Comparison of ENCODE assay signal across 8 mouse cellular contexts in genomic region chr4:97772641-97773040, GRCm38 (mm10). TPM values are rescaled to one million over a fixed set of nuclear protein-coding genes. Genes with fewer than 3 reads are reported as not detected.
DNase-seq lines count a peak whose midpoint lies in the region; ATAC-seq and TF ChIP-seq lines count a peak whose summit lies in the region.

Gene Nfia (plus strand): TSS chr4:97772734.

- H3K27me3 ChIP-seq in forebrain, postnatal 0 days (ENCODE audit: insufficient read depth, low read length) = no peaks in the 10 kb centered on the region; the same call in 1 of the 2 replicates
- 0 out of 2 replicates have a peak, but pooled peaks cover 3% of the 10 kb centered on the region for H3K27me3 ChIP-seq in hindbrain, embryonic 15.5 days
- H3K27me3 ChIP-seq in liver, embryonic 16.5 days (ENCODE audit: control insufficient read depth, insufficient read depth, low read depth, low read length) = peaks cover 28% of the 10 kb centered on the region

- under 1% methylated on average over 9 of the region's 9 CpGs for WGBS in forebrain, postnatal 0 days
- under 1% methylated on average over 9 of the region's 9 CpGs for WGBS in hindbrain, embryonic 15.5 days
- WGBS in liver, embryonic 16.5 days (ENCODE audit: insufficient replicate concordance) = under 1% methylated on average over 9 of the region's 9 CpGs

- ATAC-seq in forebrain, postnatal 0 days = no peak
- ATAC-seq in hindbrain, embryonic 15.5 days (ENCODE audit: low FRiP score, low read depth) = no peak
- ATAC-seq in liver, embryonic 16.5 days (ENCODE audit: low read depth) = no peak

- peak within 1 kb of the TSS; percentile 26 for H3K9ac ChIP-seq in forebrain, postnatal 0 days
- H3K9ac ChIP-seq in hindbrain, embryonic 15.5 days = peak within 1 kb of the TSS; percentile 30
- peak within 1 kb of the TSS; percentile 5 for H3K9ac ChIP-seq in liver, embryonic 16.5 days (ENCODE audit: low read depth, low read length)

- no peaks in the 10 kb centered on the region for H3K36me3 ChIP-seq in forebrain, postnatal 0 days (ENCODE audit: insufficient read depth)
- H3K36me3 ChIP-seq in hindbrain, embryonic 15.5 days = no peaks in the 10 kb centered on the region
- no peaks in the 10 kb centered on the region for H3K36me3 ChIP-seq in liver, embryonic 16.5 days (ENCODE audit: control insufficient read depth, insufficient read depth)

- no peak for DNase-seq in layer of hippocampus, adult 18-20 months (ENCODE audit: low spot score in 2 of 2)
- no peak for DNase-seq in layer of hippocampus, adult 11-12 months (ENCODE audit: low spot score)
- peak; percentile 86 for DNase-seq in Muller cell, postnatal 12 days (ENCODE audit: inconsistent ontology term)
- peak; percentile 57 for DNase-seq in forebrain, postnatal 0 days
- no peak for DNase-seq in cerebellum, postnatal 25 days
- DNase-seq in thymus, postnatal 25 days = no peak

- H3K9me3 ChIP-seq in forebrain, postnatal 0 days (ENCODE audit: low read length) = no peaks in the 10 kb centered on the region
- H3K9me3 ChIP-seq in hindbrain, embryonic 15.5 days = no peaks in the 10 kb centered on the region
- H3K9me3 ChIP-seq in liver, embryonic 16.5 days (replicated peaks; ENCODE audit: control insufficient read depth, low read length) = no peaks in the 10 kb centered on the region

- peak within 1 kb of the TSS; percentile 69 for H3K27ac ChIP-seq in forebrain, postnatal 0 days (ENCODE audit: low read depth, low read length)
- peak within 1 kb of the TSS; percentile 74 for H3K27ac ChIP-seq in hindbrain, embryonic 15.5 days (replicated peaks)
- H3K27ac ChIP-seq in liver, embryonic 16.5 days (ENCODE audit: low read length) = peak within 1 kb of the TSS; percentile 79

- H3K4me3 ChIP-seq in forebrain, postnatal 0 days (ENCODE audit: low read depth, low read length) = peak within 1 kb of the TSS; percentile 45
- peak within 1 kb of the TSS; percentile 56 for H3K4me3 ChIP-seq in hindbrain, embryonic 15.5 days
- H3K4me3 ChIP-seq in liver, embryonic 16.5 days (ENCODE audit: low read depth, low read length) = peak within 1 kb of the TSS; percentile 60

- no peak for TF ChIP-seq CTCF in forebrain, postnatal 0 days (IDR thresholded peaks at IDR 0.05; ENCODE audit: low read depth)

- H3K4me2 ChIP-seq in forebrain, postnatal 0 days (ENCODE audit: low read depth) = peak within 1 kb of the TSS; percentile 67
- peak within 1 kb of the TSS; percentile 86 for H3K4me2 ChIP-seq in hindbrain, embryonic 15.5 days
- H3K4me2 ChIP-seq in liver, embryonic 16.5 days (ENCODE audit: low read depth, low read length) = peak within 1 kb of the TSS; percentile 56

- H3K4me1 ChIP-seq in forebrain, postnatal 0 days (ENCODE audit: insufficient read depth) = 0 out of 2 replicates have a peak, but pooled peaks cover 10% of the 10 kb centered on the region
- H3K4me1 ChIP-seq in hindbrain, embryonic 15.5 days (replicated peaks) = peaks cover 29% of the 10 kb centered on the region
- peaks cover 4% of the 10 kb centered on the region; the same call in 1 of the 2 replicates for H3K4me1 ChIP-seq in liver, embryonic 16.5 days (ENCODE audit: control insufficient read depth, low read depth, low read length)

RNA-seq across cellular contexts. Expression of gene Nfia, which starts in this region (rescaled TPM):
- 10 to 100 TPM; 94.5 to 95.9 TPM for total RNA-seq in layer of hippocampus, adult 18-20 months (2021)
- total RNA-seq in forebrain, postnatal 0 days (2014; rRNA removed) = 44.1 and 51.2 TPM in 2 replicates
- polyA plus RNA-seq in forebrain, postnatal 0 days (2015; fragmentation: Nextera tagmentation; extraction: Ambion mirVana) = 38.2 and 57.5 TPM in 2 replicates
- polyA plus RNA-seq in hindbrain, embryonic 15.5 days (2015; fragmentation: Nextera tagmentation; extraction: Ambion mirVana) = 39.5 and 47.1 TPM in 2 replicates
- 4.2 and 5.7 TPM in 2 replicates for polyA plus RNA-seq in liver, embryonic 16.5 days (2015; fragmentation: Nextera tagmentation; extraction: Ambion mirVana)

Comparison
In these comparisons a context has a peak if more than half of its experiments do, and no peak if none do; other contexts are left out.
1. DNase-seq: peak in Muller cell, postnatal 12 days (single experiment) and forebrain, postnatal 0 days (single experiment); none in layer of hippocampus, adult 18-20 months (0 of 2), layer of hippocampus, adult 11-12 months (single experiment), cerebellum, postnatal 25 days (0 of 2) and thymus, postnatal 25 days (single experiment).
2. Peak in every context shown above with its lines, with median percentiles within 50 percentile points of each other: H3K27ac ChIP-seq, H3K4me2 ChIP-seq, H3K4me3 ChIP-seq and H3K9ac ChIP-seq.